Mouse (Mus musculus) neural tube, embryonic 13.5 days (tissue): Measurements from ENCODE around the gene Ccser1. TPM values are rescaled to one million over a fixed set of nuclear protein-coding genes. Genes with fewer than 3 reads are reported as not detected.
"Not testable (repeated sequence)": the region's sequence is repeated elsewhere in the genome, so short reads cannot be mapped to it uniquely, and the experiment has no call there.

Source experiments
- ATAC-seq: fragments of 200-750 bp; cut with Nextera tagmentation; 2 replicates; pipeline ENCODE4 v1.8.0; 2017; ENCODE audit warnings: low read depth, mild to moderate bottlenecking, moderate TSS enrichment, moderate library complexity
- H3K27ac ChIP-seq: fragments of 300-500 bp; sonication (generic); replicated peaks from 2 replicates; pipeline ENCODE4 v1.5.1; 2015; ENCODE audit warnings: moderate library complexity, mild to moderate bottlenecking, inconsistent platforms
- H3K27me3 ChIP-seq: fragments of 300-500 bp; sonication (generic); 2 replicates; pipeline ENCODE4 v1.6.1; 2015; ENCODE audit warnings: mild to moderate bottlenecking, inconsistent platforms
- H3K36me3 ChIP-seq: fragments of 300-500 bp; sonication (generic); 2 replicates; pipeline ENCODE4 v1.6.1; 2015; ENCODE audit warnings: mild to moderate bottlenecking, inconsistent platforms
- H3K4me1 ChIP-seq: fragments of 300-500 bp; sonication (generic); replicated peaks from 2 replicates; pipeline ENCODE4 v1.6.1; 2015; ENCODE audit warnings: inconsistent platforms
- H3K4me2 ChIP-seq: fragments of 300-500 bp; sonication (generic); 2 replicates; pipeline ENCODE4 v1.6.1; 2015; ENCODE audit warnings: inconsistent platforms, mild to moderate bottlenecking, moderate library complexity
- H3K4me3 ChIP-seq: fragments of 300-500 bp; sonication (generic); 2 replicates; pipeline ENCODE4 v1.5.1; 2015; ENCODE audit warnings: mild to moderate bottlenecking, inconsistent platforms
- H3K9ac ChIP-seq: fragments of 300-500 bp; sonication (generic); 2 replicates; pipeline ENCODE4 v1.6.1; 2015; ENCODE audit warnings: moderate library complexity, mild to moderate bottlenecking, inconsistent platforms
- H3K9me3 ChIP-seq: fragments of 300-500 bp; sonication (generic); 2 replicates; pipeline ENCODE4 v1.6.1; 2016; ENCODE audit warnings: inconsistent platforms
- WGBS: fragments of 180-500 bp; shearing (Covaris S2); methylation state at CpG from one replicate; pipeline ENCODE4 v1.1.7; 2015; 5-methylcytosine and 5-hydroxymethylcytosine counted together
- polyA plus RNA-seq: library from polyadenylated mRNA; unstranded; fragments of >200 nt; fragmentation: Nextera tagmentation; extraction: Ambion mirVana; gene quantifications from 2 replicates; pipeline ENCODE4 v1.2.1, GENCODE M21; 2015

Gene Ccser1
- polyA plus RNA-seq, 1 experiment from 2014 or later: 23.1 TPM

DNA sequence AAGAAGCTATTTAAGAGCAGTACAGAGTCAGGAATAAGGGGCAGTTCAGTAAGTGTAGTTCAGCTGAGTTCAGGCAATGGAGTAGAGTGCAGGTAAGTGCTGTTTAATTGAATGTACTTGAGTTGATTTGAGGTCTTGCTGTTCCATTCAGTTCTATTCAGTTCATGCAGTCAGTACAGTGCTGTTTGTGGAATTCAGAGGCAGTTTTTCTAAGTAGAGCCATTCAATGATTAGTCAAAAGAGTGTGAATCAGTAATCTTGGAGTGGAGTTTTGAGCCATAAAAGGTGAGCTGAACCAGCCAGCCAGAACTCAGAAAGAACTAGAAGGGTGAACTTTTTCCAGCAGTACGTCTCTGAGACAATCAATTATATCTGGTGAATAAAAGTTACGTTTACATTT, 773.6 kb downstream of the Ccser1 start:
- H3K36me3 ChIP-seq: no peaks in the 10 kb centered on the region
- H3K4me3 ChIP-seq: no peak overlapping the region
- H3K27me3 ChIP-seq: no peaks in the 10 kb centered on the region
- H3K9ac ChIP-seq: no peak overlapping the region
- H3K4me1 ChIP-seq: no peaks in the 10 kb centered on the region
- H3K4me2 ChIP-seq: no peak overlapping the region
- H3K9me3 ChIP-seq: no peaks in the 10 kb centered on the region
- no peak for ATAC-seq
- H3K27ac ChIP-seq: no peak overlapping the region
- 90% methylated on average over 2 of the region's 2 CpGs for WGBS

DNA sequence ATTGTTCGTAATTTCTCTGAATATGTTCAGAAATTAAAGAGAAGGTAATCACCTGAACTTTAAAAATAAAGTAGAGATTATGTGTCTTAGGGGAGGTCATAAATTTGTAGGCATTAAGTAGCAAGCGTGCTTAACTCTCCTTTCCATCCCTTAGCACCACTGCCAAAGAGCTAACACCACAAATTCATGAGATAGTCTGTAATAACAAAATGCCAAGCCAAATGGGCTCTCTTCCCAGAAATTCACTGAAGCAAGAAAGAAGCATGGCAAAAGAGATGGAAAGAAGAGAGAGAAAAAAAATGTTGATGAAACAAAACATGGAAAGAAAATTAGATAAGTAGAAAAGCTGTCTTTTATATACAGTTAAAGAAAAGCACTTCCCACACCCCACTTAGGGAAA, 796.8 kb downstream of the Ccser1 start:
- Histone ChIP-seq H3K4me2 (no peak overlapping the region), H3K9me3 (no peaks in the 10 kb centered on the region), H3K4me3 (no peak overlapping the region), H3K4me1 (no peaks in the 10 kb centered on the region), H3K9ac (no peak overlapping the region), H3K27me3 (no peaks in the 10 kb centered on the region), H3K36me3 (no peaks in the 10 kb centered on the region), H3K27ac (no peak overlapping the region)
- 64% methylated on average over 2 of the region's 2 CpGs for WGBS
- ATAC-seq: no peak

DNA sequence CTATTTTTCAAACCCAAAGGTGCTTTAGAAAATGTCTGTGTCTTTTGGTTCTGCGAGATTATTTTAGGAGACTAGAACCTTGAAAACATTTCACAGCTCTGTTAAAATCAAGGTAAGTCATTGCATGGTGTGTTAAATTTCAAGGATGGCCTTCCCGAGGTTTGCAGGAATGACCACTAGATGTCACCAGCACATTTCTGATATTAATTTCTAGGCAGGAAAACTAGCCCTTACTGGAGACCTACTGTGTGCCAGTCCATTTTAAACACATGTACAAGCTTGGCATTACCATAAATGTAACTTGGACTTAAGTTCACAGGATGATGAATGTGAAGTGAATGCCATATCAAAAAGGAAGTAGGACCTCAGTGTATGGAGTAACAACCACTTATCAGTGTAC, 798.3 kb downstream of the Ccser1 start:
- no peak overlapping the region for H3K4me3 ChIP-seq
- 26% methylated on average over 2 of the region's 2 CpGs for WGBS
- no peak for ATAC-seq
- H3K4me1 ChIP-seq: no peaks in the 10 kb centered on the region
- H3K36me3 ChIP-seq: no peaks in the 10 kb centered on the region
- no peak overlapping the region for H3K27ac ChIP-seq
- H3K27me3 ChIP-seq: no peaks in the 10 kb centered on the region
- no peak overlapping the region for H3K9ac ChIP-seq
- no peaks in the 10 kb centered on the region for H3K9me3 ChIP-seq
- no peak overlapping the region for H3K4me2 ChIP-seq

DNA sequence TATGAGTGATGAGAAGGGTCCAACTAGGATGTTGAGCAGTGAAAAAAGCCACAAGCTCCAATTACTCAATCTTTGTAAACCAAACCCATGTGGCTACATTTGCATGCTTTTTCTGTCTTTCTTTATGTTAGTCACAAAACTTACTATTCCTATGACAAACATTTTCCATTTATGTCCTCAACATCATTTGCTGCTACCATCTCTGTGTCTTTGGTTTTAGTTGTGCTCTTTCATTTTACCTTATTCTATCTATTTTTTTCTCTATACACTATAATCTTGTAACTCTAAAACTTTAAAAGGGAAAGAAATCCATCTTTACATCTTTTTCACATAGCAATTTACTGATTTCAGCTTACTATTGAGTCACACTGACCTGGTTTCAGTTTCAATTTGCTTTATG, 834.2 kb downstream of the Ccser1 start:
- H3K36me3 ChIP-seq: no peaks in the 10 kb centered on the region
- H3K4me1 ChIP-seq: no peaks in the 10 kb centered on the region
- H3K9me3 ChIP-seq: no peaks in the 10 kb centered on the region
- H3K27me3 ChIP-seq: no peaks in the 10 kb centered on the region
- no peak overlapping the region for H3K27ac ChIP-seq
- no peak overlapping the region for H3K4me3 ChIP-seq
- no peak for ATAC-seq
- H3K9ac ChIP-seq: no peak overlapping the region
- H3K4me2 ChIP-seq: no peak overlapping the region

DNA sequence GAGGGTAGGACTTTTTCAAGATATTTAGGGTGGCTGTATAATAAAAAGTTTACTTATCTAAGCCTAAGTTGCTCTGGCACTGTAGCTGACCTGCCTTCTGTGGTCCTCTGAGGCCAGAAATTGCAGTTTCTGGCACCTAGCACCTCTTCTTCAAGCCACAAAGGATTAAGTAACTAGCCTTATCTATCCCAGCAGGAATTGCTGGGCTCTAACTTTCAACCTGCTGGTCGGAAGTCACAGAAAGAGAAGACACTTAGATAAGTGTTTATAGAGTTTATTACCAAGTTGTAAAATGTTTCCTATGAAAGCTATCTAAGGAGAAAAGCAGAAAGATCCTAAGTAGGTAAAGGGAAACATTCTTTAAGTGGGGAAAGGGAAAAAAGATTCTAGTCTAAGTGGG, 864.3 kb downstream of the Ccser1 start:
- no peak for ATAC-seq
- H3K4me1 ChIP-seq: no peaks in the 10 kb centered on the region
- WGBS: 10% methylated on average over 1 of the region's 1 CpGs
- H3K27me3 ChIP-seq: no peaks in the 10 kb centered on the region
- no peaks in the 10 kb centered on the region for H3K9me3 ChIP-seq
- no peak overlapping the region for H3K4me3 ChIP-seq
- no peak overlapping the region for H3K4me2 ChIP-seq
- H3K9ac ChIP-seq: no peak overlapping the region
- no peak overlapping the region for H3K27ac ChIP-seq
- no peaks in the 10 kb centered on the region for H3K36me3 ChIP-seq

DNA sequence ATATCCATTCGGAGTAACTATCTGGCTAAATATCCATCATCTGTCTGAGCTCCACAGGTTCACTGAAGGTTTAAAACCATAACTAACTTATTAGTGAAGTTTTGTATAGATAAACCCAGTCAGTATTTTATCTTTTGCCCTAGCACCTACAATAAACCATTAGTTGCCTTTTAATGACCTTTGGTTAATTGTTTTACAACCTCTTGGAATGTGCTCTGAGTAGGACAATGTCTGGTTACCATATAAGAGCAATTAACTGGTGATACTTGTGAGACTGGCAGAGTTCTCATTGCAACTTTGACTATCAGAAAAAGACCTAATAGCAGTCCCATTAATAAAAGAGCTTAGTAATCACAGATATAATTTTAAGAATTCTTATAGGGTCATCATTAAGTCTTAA, 864.9 kb downstream of the Ccser1 start:
- H3K4me3 ChIP-seq, ATAC-seq, H3K9ac ChIP-seq, H3K27ac ChIP-seq, H3K4me2 ChIP-seq, H3K4me1 ChIP-seq, H3K27me3 ChIP-seq, H3K36me3 ChIP-seq, H3K9me3 ChIP-seq: not testable (repeated sequence)
- WGBS: 35% methylated on average over 1 of the region's 1 CpGs

DNA sequence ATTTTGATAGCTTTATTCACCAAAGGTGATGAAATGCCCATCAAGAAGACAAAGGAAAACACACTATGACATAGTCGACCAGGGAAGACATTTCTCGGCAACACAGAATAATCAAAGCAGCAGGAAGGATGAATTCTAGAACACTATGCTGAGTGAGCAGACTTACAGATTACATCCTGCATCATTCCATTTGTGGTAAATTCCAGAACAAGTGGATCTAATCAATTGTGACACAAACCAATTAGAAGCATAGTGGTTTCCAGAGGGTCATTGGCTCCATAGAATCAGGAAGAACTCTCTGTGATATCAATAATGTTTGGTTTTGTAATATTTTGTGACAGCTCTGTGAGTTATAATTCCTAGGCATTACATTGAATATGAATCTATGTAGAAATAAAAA, 875.2 kb downstream of the Ccser1 start:
- Histone ChIP-seq H3K9ac (no peak overlapping the region), H3K27me3 (no peaks in the 10 kb centered on the region), H3K36me3 (no peaks in the 10 kb centered on the region), H3K4me2 (no peak overlapping the region), H3K9me3 (no peaks in the 10 kb centered on the region), H3K4me1 (no peaks in the 10 kb centered on the region), H3K27ac (no peak overlapping the region), H3K4me3 (no peak overlapping the region)
- WGBS: 73% methylated on average over 2 of the region's 2 CpGs
- no peak for ATAC-seq

DNA sequence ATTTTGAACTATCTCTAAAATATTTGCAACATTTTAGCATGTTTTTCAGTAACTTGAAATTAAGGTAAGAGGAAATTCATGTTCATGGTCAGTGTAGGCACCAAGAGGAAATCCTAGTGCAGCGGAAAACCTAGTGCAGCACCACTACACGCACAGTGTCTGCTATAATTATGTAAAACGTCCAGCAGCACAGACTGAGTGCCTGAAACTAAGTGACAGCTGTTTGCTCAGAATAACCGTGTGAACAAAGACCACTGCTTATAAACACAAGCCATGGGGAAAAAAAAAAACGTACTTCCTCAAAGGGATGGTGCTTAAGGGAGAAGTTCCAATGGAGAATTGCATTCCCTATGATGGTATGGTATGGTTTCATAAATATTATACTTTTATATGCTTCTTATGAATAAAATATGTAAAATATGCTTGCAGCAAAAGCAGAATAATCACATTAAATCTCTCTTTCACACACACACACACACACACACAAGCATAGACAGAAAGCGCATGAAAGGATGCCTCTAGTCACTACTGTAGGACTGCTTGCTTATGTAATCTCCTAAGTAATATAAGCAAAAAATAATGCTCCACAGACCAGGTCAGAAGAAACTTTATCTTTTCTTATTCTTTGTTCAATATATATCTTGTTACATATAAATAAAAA, 886.4 kb downstream of the Ccser1 start:
- Histone ChIP-seq H3K4me3 (no peak overlapping the region), H3K4me1 (no peaks in the 10 kb centered on the region), H3K36me3 (no peaks in the 10 kb centered on the region), H3K27ac (no peak overlapping the region), H3K9ac (no peak overlapping the region), H3K4me2 (no peak overlapping the region), H3K9me3 (no peaks in the 10 kb centered on the region), H3K27me3 (no peaks in the 10 kb centered on the region)
- ATAC-seq: peak; percentile 71; the same call in 1 of the 2 replicates
- 54% methylated on average over 6 of the region's 6 CpGs for WGBS

DNA sequence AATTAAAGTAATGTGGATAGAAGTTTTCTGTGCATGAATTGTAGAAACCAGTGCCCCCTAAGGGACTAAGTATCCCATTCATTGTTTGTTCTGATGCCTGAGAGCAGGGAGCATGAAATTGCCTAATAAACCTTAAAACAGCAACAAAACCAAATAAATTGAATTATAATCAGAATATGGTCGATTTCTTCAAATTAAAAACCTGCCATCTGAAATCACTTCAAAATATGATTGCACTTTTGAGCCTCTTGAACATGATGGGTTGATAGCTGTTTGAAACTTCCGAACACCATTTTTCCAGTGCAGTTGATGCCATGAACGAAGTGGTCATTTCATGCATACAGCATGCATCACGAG, 886.9 kb downstream of the Ccser1 start:
- H3K4me1 ChIP-seq: no peaks in the 10 kb centered on the region
- ATAC-seq: no peak
- no peak overlapping the region for H3K4me3 ChIP-seq
- no peak overlapping the region for H3K27ac ChIP-seq
- H3K9me3 ChIP-seq: no peaks in the 10 kb centered on the region
- H3K36me3 ChIP-seq: no peaks in the 10 kb centered on the region
- WGBS: 72% methylated on average over 4 of the region's 4 CpGs
- H3K9ac ChIP-seq: no peak overlapping the region
- H3K4me2 ChIP-seq: no peak overlapping the region
- H3K27me3 ChIP-seq: no peaks in the 10 kb centered on the region

DNA sequence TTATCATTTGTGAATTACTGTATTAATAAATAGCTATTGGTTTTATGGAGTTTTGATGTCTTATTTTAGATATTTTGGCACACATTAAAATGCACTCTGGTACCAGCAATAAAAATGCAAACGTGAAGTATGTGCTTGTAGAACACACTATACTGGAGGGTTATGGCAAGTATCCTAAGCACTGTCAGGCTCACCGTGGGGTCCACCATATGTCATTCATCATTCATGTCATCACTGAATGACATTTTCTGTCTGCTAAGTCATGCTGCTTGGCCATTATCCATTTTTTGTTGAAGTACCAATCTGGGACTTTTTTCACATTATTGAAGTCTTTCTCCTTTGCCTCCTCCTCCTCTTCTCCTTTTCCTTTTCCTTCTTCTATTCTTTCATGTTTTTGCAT, 925.3 kb downstream of the Ccser1 start:
- no peak for ATAC-seq
- Histone ChIP-seq H3K4me2 (no peak overlapping the region), H3K27ac (no peak overlapping the region), H3K9ac (no peak overlapping the region), H3K27me3 (no peaks in the 10 kb centered on the region), H3K9me3 (no peaks in the 10 kb centered on the region), H3K4me1 (no peaks in the 10 kb centered on the region), H3K36me3 (no peaks in the 10 kb centered on the region), H3K4me3 (no peak overlapping the region)
- 57% methylated on average over 2 of the region's 2 CpGs for WGBS

DNA sequence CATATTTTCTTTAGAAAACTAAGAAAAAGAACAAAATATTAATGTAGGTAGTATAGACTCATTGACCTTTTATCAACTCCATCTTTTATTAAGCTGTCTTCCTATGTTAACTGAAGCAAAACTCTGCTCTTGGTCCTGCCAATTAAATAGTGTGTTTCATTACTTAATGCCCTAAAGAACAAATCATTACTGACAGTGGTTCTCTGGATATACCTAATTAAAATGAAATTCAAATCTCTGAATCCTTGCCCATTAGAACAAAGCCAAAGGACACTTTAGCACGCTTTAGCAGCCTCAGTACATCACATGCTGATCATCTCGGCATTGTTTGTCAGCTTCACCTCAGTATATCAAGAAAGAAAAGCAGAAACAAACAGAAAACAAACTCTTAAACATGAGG, 952.4 kb downstream of the Ccser1 start:
- H3K36me3 ChIP-seq: no peaks in the 10 kb centered on the region
- no peak for ATAC-seq
- no peaks in the 10 kb centered on the region for H3K27me3 ChIP-seq
- no peaks in the 10 kb centered on the region for H3K4me1 ChIP-seq
- no peaks in the 10 kb centered on the region for H3K9me3 ChIP-seq
- no peak overlapping the region for H3K9ac ChIP-seq
- H3K27ac ChIP-seq: no peak overlapping the region
- WGBS: 76% methylated on average over 2 of the region's 2 CpGs
- H3K4me2 ChIP-seq: no peak overlapping the region
- no peak overlapping the region for H3K4me3 ChIP-seq

DNA sequence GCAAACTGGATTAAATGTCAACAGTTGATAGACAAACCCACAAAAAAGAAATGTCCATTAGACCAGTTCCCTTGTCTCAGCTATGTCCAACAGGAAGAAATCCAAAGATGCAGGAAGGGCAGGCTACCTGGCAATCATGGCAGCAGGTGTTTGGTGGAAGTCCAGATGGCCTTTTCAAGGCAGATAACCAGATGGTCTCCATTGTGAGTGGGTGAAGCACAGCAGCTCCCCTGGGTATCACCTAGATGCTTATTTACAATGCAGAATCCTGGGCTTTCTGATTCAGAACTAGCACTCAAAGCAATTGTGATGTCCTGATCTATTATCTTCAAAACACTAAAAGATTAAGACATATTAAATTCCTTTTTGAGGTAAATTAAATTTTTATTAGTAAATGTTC, 980.2 kb downstream of the Ccser1 start:
- H3K9ac ChIP-seq: no peak overlapping the region
- no peak for ATAC-seq
- H3K9me3 ChIP-seq: no peaks in the 10 kb centered on the region
- H3K4me1 ChIP-seq: no peaks in the 10 kb centered on the region
- no peaks in the 10 kb centered on the region for H3K36me3 ChIP-seq
- H3K4me2 ChIP-seq: no peak overlapping the region
- no peaks in the 10 kb centered on the region for H3K27me3 ChIP-seq
- no peak overlapping the region for H3K27ac ChIP-seq
- H3K4me3 ChIP-seq: no peak overlapping the region

DNA sequence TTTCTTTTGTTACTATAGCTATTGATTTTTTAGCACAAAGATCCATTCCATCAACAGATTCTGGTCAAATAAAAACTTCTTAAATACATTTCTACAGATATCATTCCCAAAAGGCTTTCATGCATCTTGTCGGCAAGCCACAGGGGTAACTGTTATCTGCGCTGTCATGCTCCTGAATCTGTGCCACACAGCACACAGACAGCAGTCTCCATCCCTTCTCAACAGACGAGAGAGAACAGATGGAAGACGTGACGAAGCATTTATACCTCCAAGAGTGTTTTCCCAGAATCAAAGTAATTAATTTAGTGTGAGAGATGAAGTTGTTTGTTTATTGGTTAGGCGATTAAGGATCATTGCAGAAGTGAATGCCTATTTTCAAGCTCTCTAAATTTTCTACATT, 982.5 kb downstream of the Ccser1 start:
- no peaks in the 10 kb centered on the region for H3K4me1 ChIP-seq
- H3K9me3 ChIP-seq: no peaks in the 10 kb centered on the region
- WGBS: 61% methylated on average over 6 of the region's 6 CpGs
- H3K9ac ChIP-seq: no peak overlapping the region
- no peak overlapping the region for H3K4me2 ChIP-seq
- H3K4me3 ChIP-seq: no peak overlapping the region
- no peak overlapping the region for H3K27ac ChIP-seq
- ATAC-seq: no peak
- no peaks in the 10 kb centered on the region for H3K27me3 ChIP-seq
- no peaks in the 10 kb centered on the region for H3K36me3 ChIP-seq
